Mouse (Mus musculus): Measurements from ENCODE around the gene Ezr.
"Not testable (repeated sequence)": the region's sequence is repeated elsewhere in the genome, so short reads cannot be mapped to it uniquely, and the experiment has no call there.

Gene Ezr

DNA sequence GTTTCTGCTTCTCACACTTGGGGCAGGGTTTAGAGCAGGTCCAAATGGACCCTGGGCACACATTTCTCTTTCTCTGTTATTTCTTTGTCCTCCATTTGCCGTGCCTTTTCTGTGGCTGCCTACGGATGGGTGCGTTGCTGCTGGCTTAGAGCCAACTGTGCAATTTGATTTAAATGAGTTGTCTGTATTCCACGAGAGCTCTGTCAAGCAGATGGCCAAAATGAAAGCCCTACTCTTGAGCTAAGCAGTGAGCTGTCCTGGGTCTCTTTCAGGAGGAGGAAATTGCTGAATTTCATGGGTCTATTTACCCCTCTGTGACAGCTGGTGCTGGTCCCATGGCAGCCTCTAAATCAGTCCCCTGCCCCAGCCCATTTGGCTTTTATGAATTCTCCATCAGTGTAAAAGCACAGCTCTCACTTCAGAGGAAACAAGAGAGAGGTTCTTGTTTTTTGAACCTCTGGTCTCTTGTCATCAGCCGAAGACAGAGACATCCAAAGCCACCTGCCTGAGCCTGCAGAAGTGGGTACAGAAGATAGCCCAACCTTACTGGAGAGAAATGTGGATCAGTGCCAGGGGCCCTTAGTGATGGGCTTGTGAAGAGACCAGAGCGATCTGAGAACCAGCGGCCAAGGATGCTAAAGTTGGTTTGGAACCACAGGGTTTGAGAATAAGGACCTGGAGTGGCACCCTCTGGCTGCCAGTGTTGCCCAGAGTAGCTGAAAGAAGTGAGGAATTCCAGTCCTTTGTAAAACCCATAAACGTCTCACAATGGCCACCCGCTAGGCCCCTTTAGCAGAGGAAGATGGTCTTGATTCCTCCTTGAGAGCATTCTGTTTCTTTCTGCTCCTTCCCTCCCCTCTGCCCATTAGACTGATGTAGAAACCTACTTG lies 79.0 kb downstream of the Ezr start:
- peak; percentile 88 for DNase-seq

DNA sequence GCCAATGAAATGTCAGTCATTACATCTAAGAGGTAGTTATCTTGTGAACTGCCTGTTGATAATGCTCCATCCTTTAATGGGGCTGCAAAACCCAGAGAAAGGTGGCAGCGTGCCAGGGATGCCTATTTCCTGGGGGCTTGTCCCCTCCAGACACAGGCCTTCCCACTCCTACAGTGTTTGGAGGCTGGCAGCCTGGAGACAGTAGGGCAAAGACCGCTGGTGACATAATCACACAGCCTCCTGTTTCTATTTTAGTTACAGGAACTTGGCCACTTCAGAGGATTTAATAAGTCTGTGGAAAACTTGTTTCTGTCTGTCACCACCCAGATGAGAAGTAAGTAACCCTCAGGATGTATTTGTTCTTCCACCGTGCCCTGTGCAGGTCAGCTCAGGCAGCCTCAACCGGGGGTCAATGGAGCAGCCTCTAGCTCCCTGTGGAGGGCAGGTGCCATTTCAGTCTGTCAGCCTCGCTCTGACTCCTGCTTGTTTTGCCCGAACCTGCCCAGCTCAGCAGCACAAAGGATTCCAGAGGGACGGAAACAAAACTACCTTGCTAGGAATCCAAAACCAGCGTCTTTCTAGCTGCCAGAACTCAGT lies 79.9 kb downstream of the Ezr start:
- DNase-seq = peak; percentile 93

DNA sequence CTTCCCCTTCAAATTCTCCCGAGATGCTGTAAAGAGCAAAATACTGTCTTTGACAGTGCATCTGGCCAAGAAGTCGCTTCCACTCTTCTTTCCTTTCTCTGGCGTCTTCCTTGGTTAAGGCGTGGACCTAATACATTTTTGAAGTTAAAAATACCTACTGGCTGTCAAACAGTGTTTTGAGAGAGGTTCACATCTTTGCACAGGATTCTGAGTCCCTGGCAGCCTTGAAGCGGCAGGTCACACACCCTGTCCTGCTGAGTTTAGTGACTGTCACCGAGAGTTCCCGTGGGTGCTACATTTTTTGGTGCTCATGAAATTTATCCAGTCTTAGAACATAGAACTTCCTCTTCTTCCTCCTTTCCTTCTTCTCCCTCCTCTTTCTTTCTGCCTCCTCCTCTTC lies 82.5 kb downstream of the Ezr start:
- DNase-seq = peak; percentile 78

DNA sequence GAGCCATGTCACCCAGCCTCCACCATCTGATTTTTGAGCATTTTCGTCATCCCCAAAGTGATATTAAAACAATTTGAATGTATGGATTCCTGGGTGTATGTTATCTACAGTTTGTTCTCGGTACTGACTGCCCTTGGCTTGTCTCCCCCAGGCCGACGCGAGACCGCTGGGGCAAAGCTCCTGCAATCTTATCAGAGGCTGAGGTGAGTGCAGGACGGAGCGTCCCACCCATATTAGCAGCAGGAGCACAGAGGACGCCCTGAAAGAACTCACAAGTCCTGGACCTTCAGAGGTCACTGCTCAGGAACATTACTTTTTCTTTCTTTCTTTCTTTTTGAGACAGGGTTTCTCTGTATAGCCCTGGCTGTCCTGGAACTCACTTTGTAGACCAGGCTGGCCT lies 83.1 kb downstream of the Ezr start:
- DNase-seq = peak; percentile 87

DNA sequence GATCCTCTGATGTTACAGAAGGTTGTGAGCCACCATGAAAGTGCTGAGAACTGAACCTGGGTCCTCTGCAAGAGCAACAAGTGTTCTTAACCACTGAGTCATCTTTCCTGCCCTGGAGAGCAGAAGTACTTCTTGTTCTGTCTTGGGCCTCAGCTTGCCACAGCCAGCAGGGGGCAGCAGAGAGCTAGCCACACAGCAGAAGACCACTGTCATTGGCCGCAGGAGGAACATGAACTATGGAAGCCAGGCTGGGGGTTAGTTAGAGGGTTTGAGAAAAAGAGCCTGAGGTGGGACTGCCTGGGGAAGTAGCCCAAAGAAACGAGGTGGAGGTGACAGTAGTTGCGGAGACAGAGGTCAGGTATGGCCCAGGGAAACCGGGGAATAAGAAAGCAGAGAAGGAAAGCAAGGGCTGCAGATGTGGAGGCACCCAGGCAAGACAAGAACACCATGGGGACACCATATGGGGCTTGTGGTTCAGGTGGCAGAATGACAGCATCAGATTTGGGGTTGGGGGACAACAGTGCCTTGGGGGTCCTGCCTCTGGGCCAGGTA lies 85.3 kb downstream of the Ezr start:
- DNase-seq = peak; percentile 95

DNA sequence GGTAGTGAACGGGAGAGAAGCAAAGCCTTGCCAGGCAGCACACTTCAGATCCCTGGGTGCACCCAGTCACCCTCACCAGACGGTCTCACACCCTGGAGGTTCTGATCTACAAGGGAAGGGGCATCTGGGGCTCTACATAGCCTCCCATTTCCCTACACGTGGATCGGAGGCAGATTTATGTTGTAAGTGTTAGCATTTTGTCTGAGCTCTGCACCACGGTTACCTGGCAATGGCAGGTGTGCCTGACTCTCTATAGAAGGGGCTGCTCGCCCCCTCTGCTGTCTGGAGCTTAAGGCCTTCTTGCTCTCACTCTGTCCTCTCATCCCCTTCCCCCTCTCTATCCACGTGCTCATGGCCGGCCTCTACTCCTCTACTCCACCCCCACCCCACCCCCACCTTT lies 86.1 kb downstream of the Ezr start:
- DNase-seq = not testable (repeated sequence)

DNA sequence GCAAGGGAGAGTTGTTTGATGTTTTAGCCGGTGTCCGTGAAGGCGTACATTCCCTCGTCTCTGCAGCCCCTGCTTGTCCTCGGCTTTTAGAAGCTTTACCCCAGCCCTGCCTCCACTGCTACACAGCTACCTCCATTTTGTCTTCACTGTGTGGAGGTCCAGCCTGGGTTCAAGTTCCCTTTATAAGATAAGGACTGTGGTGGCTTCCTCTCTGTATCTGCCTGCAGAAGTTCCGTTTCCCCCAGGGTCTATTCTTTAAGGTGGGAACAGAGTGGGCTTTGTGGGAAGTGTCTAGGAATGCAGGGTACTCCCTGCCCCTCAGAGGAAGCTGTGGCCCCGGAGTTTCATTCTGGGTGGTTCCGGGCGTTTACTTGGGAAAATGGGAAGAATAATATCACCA lies 86.9 kb downstream of the Ezr start:
- DNase-seq = peak; percentile 87

DNA sequence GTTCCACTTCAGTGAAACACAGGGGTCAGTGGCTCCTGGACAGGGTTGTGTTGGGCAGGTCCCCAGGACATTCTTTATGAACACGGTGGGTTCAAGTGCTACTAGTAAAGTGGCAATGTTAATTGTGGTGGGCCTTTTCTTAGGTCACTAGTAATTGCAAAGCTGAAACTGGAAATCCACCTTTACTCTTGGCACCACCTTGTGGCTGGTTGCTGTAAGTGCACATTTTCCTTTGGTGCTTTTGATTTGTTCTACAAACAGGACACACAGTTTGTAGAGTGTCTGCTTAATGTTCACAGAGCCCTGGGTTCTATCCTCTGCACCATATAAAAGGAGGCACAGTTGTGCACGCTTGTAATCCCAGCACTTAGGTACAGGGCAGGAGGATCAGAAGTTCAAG lies 91.0 kb downstream of the Ezr start:
- peak; percentile 95 for DNase-seq

DNA sequence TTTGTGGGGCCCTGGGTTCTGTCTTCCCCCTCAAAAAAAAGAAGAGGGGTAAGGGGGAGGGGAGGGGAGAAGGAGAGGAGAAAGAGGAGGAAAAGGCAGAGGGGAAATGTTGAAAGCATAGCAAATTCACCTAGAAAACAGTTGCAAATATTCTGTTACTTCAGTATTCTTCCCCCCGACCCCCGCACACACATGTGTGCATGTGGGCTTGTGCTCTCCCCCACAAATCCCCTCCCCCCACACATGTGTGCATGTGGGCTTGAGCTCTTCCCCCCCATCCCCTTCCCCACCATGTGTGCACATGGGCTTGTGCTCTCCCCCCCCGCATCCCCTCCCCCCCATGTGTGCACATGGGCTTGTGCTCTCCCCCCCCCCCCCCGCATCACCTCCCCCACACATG lies 93.2 kb downstream of the Ezr start:
- DNase-seq = peak; percentile 86
